Comparison of ENCODE assay signal across 9 mouse cellular contexts in genomic region chr12:38777316-38777715, GRCm38 (mm10). TPM values are rescaled to one million over a fixed set of nuclear protein-coding genes. Genes with fewer than 3 reads are reported as not detected.
DNase-seq lines count a peak whose midpoint lies in the region; ATAC-seq and TF ChIP-seq lines count a peak whose summit lies in the region.
"Had no signal": no experiment of that assay in that cellular context is flagged by ENCODE, and none has a peak within 500 bp of the region (broad histone marks: within the 10 kb centered on the region; RNA-seq: fewer than 3 reads in every experiment).

No protein-coding gene starts in this region.

- no peak overlapping the region for H3K9ac ChIP-seq in heart, embryonic 12.5 days
- H3K9ac ChIP-seq in lung, embryonic 14.5 days: no peak overlapping the region

- H3K27me3 ChIP-seq in heart, embryonic 12.5 days (replicated peaks): no peaks in the 10 kb centered on the region
- H3K27me3 ChIP-seq in lung, embryonic 14.5 days (ENCODE audit: insufficient read depth, low read length): no peaks in the 10 kb centered on the region

- TF ChIP-seq CTCF in lung, embryonic 14.5 days (IDR thresholded peaks at IDR 0.05; ENCODE audit: low read depth): no peak

- H3K27ac ChIP-seq in heart, embryonic 12.5 days (ENCODE audit: poor library complexity, severe bottlenecking): no peak overlapping the region
- H3K27ac ChIP-seq in lung, embryonic 14.5 days (ENCODE audit: low read depth): peak overlapping the region; percentile 14

- H3K9me3 ChIP-seq in heart, embryonic 12.5 days (replicated peaks): no peaks in the 10 kb centered on the region
- H3K9me3 ChIP-seq in lung, embryonic 14.5 days (ENCODE audit: low read depth, low read length): no peaks in the 10 kb centered on the region

- no peak for ATAC-seq in heart, embryonic 12.5 days (ENCODE audit: insufficient number of reproducible peaks, low FRiP score)
- no peak for ATAC-seq in lung, embryonic 14.5 days (ENCODE audit: insufficient read depth)

- H3K36me3 ChIP-seq in heart, embryonic 12.5 days: no peaks in the 10 kb centered on the region
- H3K36me3 ChIP-seq in lung, embryonic 14.5 days (ENCODE audit: insufficient read depth): no peaks in the 10 kb centered on the region

- no peak for DNase-seq in heart, adult 9 months (ENCODE audit: low spot score in 2 of 2)
- peak; percentile 39 for DNase-seq in 3T3-L1 (ENCODE audit: low read depth, low spot score)
- peak; percentile 48 for DNase-seq in adrenal gland, postnatal 10 days
- peak; percentile 85 for DNase-seq in lung, embryonic 14.5 days
- DNase-seq in right cerebral cortex, postnatal 14 days: no peak
- DNase-seq in embryo, embryonic 9.5 days (ENCODE audit: extremely low spot score): no peak
- DNase-seq in thymus, postnatal 36 days: no peak
- DNase-seq: left cerebral cortex, postnatal 4 days had no signal

- 0 out of 2 replicates have a peak overlapping the region, but pooled peaks have one; percentile 92 for H3K4me2 ChIP-seq in heart, embryonic 12.5 days
- H3K4me2 ChIP-seq in lung, embryonic 14.5 days: peak overlapping the region; percentile 93

- 75% methylated on average over 7 of the region's 7 CpGs for WGBS in heart, embryonic 12.5 days
- 62% methylated on average over 7 of the region's 7 CpGs for WGBS in lung, embryonic 14.5 days

- H3K4me3 ChIP-seq in heart, embryonic 12.5 days: no peak overlapping the region
- no peak overlapping the region for H3K4me3 ChIP-seq in lung, embryonic 14.5 days (ENCODE audit: low read depth, low read length)

- H3K4me1 ChIP-seq in heart, embryonic 12.5 days (replicated peaks): no peaks in the 10 kb centered on the region
- H3K4me1 ChIP-seq in lung, embryonic 14.5 days (ENCODE audit: insufficient read depth): 0 out of 2 replicates have a peak, but pooled peaks cover 2% of the 10 kb centered on the region

RNA-seq across cellular contexts. Expression of gene Etv1, which starts 1.9 kb away (rescaled TPM):
- 29.2 and 32.4 TPM in 2 replicates for polyA plus RNA-seq in heart, embryonic 12.5 days (2016; fragmentation: Nextera tagmentation; extraction: Ambion mirVana)
- total RNA-seq in adrenal gland, postnatal 10 days (2021): 10 to 100 TPM; 33.4 to 42.8 TPM
- polyA plus RNA-seq in lung, embryonic 14.5 days (2014; fragmentation: Nextera tagmentation; extraction: Ambion mirVana): 33.9 and 39.0 TPM in 2 replicates

Comparison
In these comparisons a context has a peak if more than half of its experiments do, and no peak if none do; other contexts are left out.
1. DNase-seq: peak in 3T3-L1 (single experiment), adrenal gland, postnatal 10 days (single experiment) and lung, embryonic 14.5 days (single experiment); none in heart, adult 9 months (0 of 2), right cerebral cortex, postnatal 14 days (single experiment), embryo, embryonic 9.5 days (single experiment) and thymus, postnatal 36 days (0 of 2).